Mouse (Mus musculus): Measurements from ENCODE around the gene Gm37240. TPM values are rescaled to one million over a fixed set of nuclear protein-coding genes. Genes with fewer than 3 reads are reported as not detected.
A peak's percentile ranks its signal among the peaks of the same experiment; 100 is the strongest.

The Gm37240 gene
- polyA plus RNA-seq, 1 experiment from 2014 or later: 8.9 TPM

- H3K27ac ChIP-seq: no peak overlapping the region
- H3K27me3 ChIP-seq: no peaks in the 10 kb centered on the region
- no peak overlapping the region for H3K4me3 ChIP-seq (replicated peaks)
- H3K9me3 ChIP-seq (replicated peaks): no peaks in the 10 kb centered on the region
- H3K9ac ChIP-seq: no peak overlapping the region
- H3K4me1 ChIP-seq: no peaks in the 10 kb centered on the region
- no peaks in the 10 kb centered on the region for H3K36me3 ChIP-seq
- no peak for ATAC-seq (replicated peaks; ENCODE audit: low FRiP score)
- peak overlapping the region; percentile 27; the same call in 1 of the 2 replicates for H3K4me2 ChIP-seq
- 48% methylated on average over 21 of the region's 21 CpGs for WGBS
Observed at GRCm38 (mm10) chr3:85080882-85081558, 806.3 kb downstream of the Gm37240 start.

- H3K9me3 ChIP-seq (replicated peaks): no peaks in the 10 kb centered on the region
- no peaks in the 10 kb centered on the region for H3K27me3 ChIP-seq
- H3K9ac ChIP-seq: no peak overlapping the region
- H3K36me3 ChIP-seq: no peaks in the 10 kb centered on the region
- peaks cover 5% of the 10 kb centered on the region; the same call in 1 of the 2 replicates for H3K4me1 ChIP-seq
- H3K4me2 ChIP-seq: no peak overlapping the region
- no peak overlapping the region for H3K4me3 ChIP-seq (replicated peaks)
- 23% methylated on average over 7 of the region's 7 CpGs for WGBS
- no peak overlapping the region for H3K27ac ChIP-seq
- 0 out of 2 replicates have a peak, but pooled peaks have one; percentile 12 for ATAC-seq (replicated peaks; ENCODE audit: low FRiP score)
Observed at GRCm38 (mm10) chr3:85064113-85064512, 823.2 kb downstream of the Gm37240 start.

- no peak overlapping the region for H3K27ac ChIP-seq
- no peak overlapping the region for H3K4me3 ChIP-seq (replicated peaks)
- peaks cover 5% of the 10 kb centered on the region; the same call in 1 of the 2 replicates for H3K4me1 ChIP-seq
- no peak overlapping the region for H3K4me2 ChIP-seq
- WGBS: 88% methylated on average over 7 of the region's 7 CpGs
- no peaks in the 10 kb centered on the region for H3K27me3 ChIP-seq
- ATAC-seq (replicated peaks; ENCODE audit: low FRiP score): no peak
- no peak overlapping the region for H3K9ac ChIP-seq
- no peaks in the 10 kb centered on the region for H3K9me3 ChIP-seq (replicated peaks)
- no peaks in the 10 kb centered on the region for H3K36me3 ChIP-seq
Observed at GRCm38 (mm10) chr3:85060153-85060552, 827.2 kb downstream of the Gm37240 start.

GRCm38 (mm10) chr3:85057245-85057644 is 830.1 kb downstream of the Gm37240 start:
- no peak overlapping the region for H3K4me2 ChIP-seq
- WGBS: 60% methylated on average over 6 of the region's 6 CpGs
- H3K4me3 ChIP-seq (replicated peaks): no peak overlapping the region
- H3K27me3 ChIP-seq: no peaks in the 10 kb centered on the region
- no peaks in the 10 kb centered on the region for H3K9me3 ChIP-seq (replicated peaks)
- no peaks in the 10 kb centered on the region for H3K4me1 ChIP-seq
- no peak for ATAC-seq (replicated peaks; ENCODE audit: low FRiP score)
- H3K27ac ChIP-seq: no peak overlapping the region
- H3K9ac ChIP-seq: no peak overlapping the region
- no peaks in the 10 kb centered on the region for H3K36me3 ChIP-seq

GRCm38 (mm10) chr3:85053526-85053925 is 833.8 kb downstream of the Gm37240 start:
- Histone ChIP-seq H3K27ac (no peak overlapping the region), H3K27me3 (no peaks in the 10 kb centered on the region)
- ATAC-seq (replicated peaks; ENCODE audit: low FRiP score): no peak

DNA sequence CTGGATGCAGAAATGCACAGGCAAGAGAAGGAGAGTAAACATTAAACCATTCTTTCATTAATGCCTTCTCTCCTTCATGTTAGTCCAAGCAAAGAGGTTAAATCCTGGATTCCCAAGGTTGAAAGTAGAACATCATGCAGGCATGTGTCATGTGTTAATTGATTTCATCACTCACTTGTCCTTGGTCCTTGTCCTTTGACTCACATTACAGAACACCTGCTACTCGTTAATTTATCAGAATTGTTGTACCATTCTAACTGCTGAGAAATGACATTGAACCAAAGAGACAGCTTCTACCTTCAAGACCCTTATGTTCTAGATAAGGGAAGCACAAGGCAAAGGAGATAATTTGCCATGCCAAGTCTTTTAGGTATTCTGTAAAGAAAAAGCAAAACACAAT is 835.1 kb downstream of the Gm37240 start:
- no peak for ATAC-seq (replicated peaks; ENCODE audit: low FRiP score)
- no peaks in the 10 kb centered on the region for H3K4me1 ChIP-seq
- no peak overlapping the region for H3K27ac ChIP-seq
- H3K4me3 ChIP-seq (replicated peaks): no peak overlapping the region
- H3K9ac ChIP-seq: no peak overlapping the region
- H3K9me3 ChIP-seq (replicated peaks): no peaks in the 10 kb centered on the region
- H3K27me3 ChIP-seq: no peaks in the 10 kb centered on the region
- no peak overlapping the region for H3K4me2 ChIP-seq
- WGBS: 85% methylated on average over 1 of the region's 1 CpGs
- no peaks in the 10 kb centered on the region for H3K36me3 ChIP-seq

More at GRCm38 (mm10) chr3:85053526-85053925, 833.8 kb downstream of the Gm37240 start:
- Histone ChIP-seq H3K4me2 (no peak overlapping the region), H3K36me3 (no peaks in the 10 kb centered on the region), H3K9ac (no peak overlapping the region), H3K9me3 (replicated peaks) (no peaks in the 10 kb centered on the region), H3K4me1 (no peaks in the 10 kb centered on the region), H3K4me3 (replicated peaks) (no peak overlapping the region)
- 72% methylated on average over 4 of the region's 4 CpGs for WGBS

- no peak overlapping the region for H3K4me3 ChIP-seq (replicated peaks)
- 93% methylated on average over 5 of the region's 5 CpGs for WGBS
Observed at GRCm38 (mm10) chr3:85048569-85048968, 838.7 kb downstream of the Gm37240 start.

DNA sequence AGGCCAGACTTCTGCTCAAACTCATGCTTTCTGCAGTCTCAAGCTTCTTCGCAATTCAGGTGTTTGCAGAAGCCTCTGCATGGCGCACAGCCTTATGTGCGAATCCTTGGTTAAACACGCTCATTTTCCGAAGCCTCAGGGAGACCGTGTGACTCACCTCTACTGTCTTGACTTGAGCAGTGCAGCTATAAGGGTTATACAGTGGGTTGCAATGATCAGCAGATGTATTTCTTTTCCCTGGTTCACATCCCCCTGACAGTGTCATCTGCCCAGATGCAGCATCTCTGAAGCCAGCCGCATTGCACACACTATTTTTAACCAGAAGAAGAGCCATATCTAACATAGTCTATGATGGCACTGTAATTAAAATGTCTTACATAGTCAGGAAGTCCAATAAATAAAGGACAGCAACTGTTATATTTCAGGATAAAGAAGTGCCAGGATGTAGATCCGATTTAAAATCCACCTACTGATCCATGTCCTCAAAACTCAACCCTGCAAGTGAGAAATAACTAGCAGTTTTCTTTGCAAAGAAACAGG is 843.6 kb downstream of the Gm37240 start:
- WGBS: 90% methylated on average over 8 of the region's 8 CpGs
- no peaks in the 10 kb centered on the region for H3K9me3 ChIP-seq (replicated peaks)
- ATAC-seq (replicated peaks; ENCODE audit: low FRiP score): no peak

More at GRCm38 (mm10) chr3:85048569-85048968, 838.7 kb downstream of the Gm37240 start:
- H3K9me3 ChIP-seq (replicated peaks): no peaks in the 10 kb centered on the region
- 0 out of 2 replicates have a peak, but pooled peaks cover 6% of the 10 kb centered on the region for H3K4me1 ChIP-seq
- no peaks in the 10 kb centered on the region for H3K27me3 ChIP-seq
- ATAC-seq (replicated peaks; ENCODE audit: low FRiP score): no peak
- no peak overlapping the region for H3K4me2 ChIP-seq
- H3K36me3 ChIP-seq: no peaks in the 10 kb centered on the region
- no peak overlapping the region for H3K9ac ChIP-seq
- H3K27ac ChIP-seq: no peak overlapping the region

GRCm38 (mm10) chr3:85042126-85042525 is 845.2 kb downstream of the Gm37240 start:
- H3K4me1 ChIP-seq: 0 out of 2 replicates have a peak, but pooled peaks cover 6% of the 10 kb centered on the region
- H3K4me3 ChIP-seq (replicated peaks): no peak overlapping the region
- no peak overlapping the region for H3K27ac ChIP-seq
- no peaks in the 10 kb centered on the region for H3K36me3 ChIP-seq
- H3K4me2 ChIP-seq: no peak overlapping the region
- H3K27me3 ChIP-seq: no peaks in the 10 kb centered on the region
- 92% methylated on average over 4 of the region's 4 CpGs for WGBS
- ATAC-seq (replicated peaks; ENCODE audit: low FRiP score): no peak
- no peak overlapping the region for H3K9ac ChIP-seq
- H3K9me3 ChIP-seq (replicated peaks): no peaks in the 10 kb centered on the region

More for the DNA sequence above, 843.6 kb downstream of the Gm37240 start:
- Histone ChIP-seq H3K4me1 (0 out of 2 replicates have a peak, but pooled peaks cover 6% of the 10 kb centered on the region), H3K36me3 (no peaks in the 10 kb centered on the region), H3K27ac (no peak overlapping the region), H3K4me2 (no peak overlapping the region), H3K27me3 (no peaks in the 10 kb centered on the region), H3K4me3 (replicated peaks) (no peak overlapping the region), H3K9ac (no peak overlapping the region)

GRCm38 (mm10) chr3:85029141-85029540 is 858.2 kb downstream of the Gm37240 start:
- Histone ChIP-seq H3K9me3 (replicated peaks) (no peaks in the 10 kb centered on the region), H3K9ac (no peak overlapping the region), H3K4me1 (peaks cover 9% of the 10 kb centered on the region; the same call in 1 of the 2 replicates), H3K27me3 (no peaks in the 10 kb centered on the region), H3K4me3 (replicated peaks) (no peak overlapping the region), H3K27ac (no peak overlapping the region), H3K36me3 (no peaks in the 10 kb centered on the region), H3K4me2 (no peak overlapping the region)
- no peak for ATAC-seq (replicated peaks; ENCODE audit: low FRiP score)
- WGBS: 93% methylated on average over 1 of the region's 1 CpGs

GRCm38 (mm10) chr3:85024817-85025705 is 862.3 kb downstream of the Gm37240 start:
- H3K4me1 ChIP-seq: peaks cover 15% of the 10 kb centered on the region
- H3K4me3 ChIP-seq (replicated peaks): no peak overlapping the region
- peak; percentile 37; the same call in 1 of the 2 replicates for ATAC-seq (replicated peaks; ENCODE audit: low FRiP score)
- H3K27ac ChIP-seq: 0 out of 2 replicates have a peak overlapping the region, but pooled peaks have one; percentile 51
- H3K9me3 ChIP-seq (replicated peaks): no peaks in the 10 kb centered on the region
- no peak overlapping the region for H3K9ac ChIP-seq
- 33% methylated on average over 6 of the region's 6 CpGs for WGBS
- H3K36me3 ChIP-seq: no peaks in the 10 kb centered on the region
- H3K4me2 ChIP-seq: no peak overlapping the region
- H3K27me3 ChIP-seq: no peaks in the 10 kb centered on the region

- Histone ChIP-seq H3K4me3 (replicated peaks) (no peak overlapping the region), H3K4me1 (peaks cover 15% of the 10 kb centered on the region), H3K27me3 (no peaks in the 10 kb centered on the region), H3K9me3 (replicated peaks) (no peaks in the 10 kb centered on the region), H3K36me3 (no peaks in the 10 kb centered on the region), H3K27ac (no peak overlapping the region), H3K4me2 (no peak overlapping the region), H3K9ac (no peak overlapping the region)
- WGBS: 68% methylated on average over 2 of the region's 2 CpGs
- no peak for ATAC-seq (replicated peaks; ENCODE audit: low FRiP score)
Observed at GRCm38 (mm10) chr3:85024237-85024636, 863.1 kb downstream of the Gm37240 start.
